Mouse (Mus musculus) telencephalon, adult 2 months (tissue): Measurements from ENCODE around the gene 1700069L16Rik.
A peak's percentile ranks its signal among the peaks of the same experiment; 100 is the strongest.

ENCODE experiments used
- DNase-seq: peaks from one replicate; pipeline ENCODE4 v3.0.0-alpha.2; 2011; ENCODE audit warnings: low read depth, low spot score

1700069L16Rik gene

GRCm38 (mm10) chr5:113644520-113644919 is 80.1 kb downstream of the 1700069L16Rik start:
- peak; percentile 33 for DNase-seq

- peak; percentile 87 for DNase-seq
These were observed 81.3 kb downstream of the 1700069L16Rik start for GRCm38 (mm10) chr5:113643107-113643848.
